Mouse (Mus musculus) intestine, embryonic 14.5 days (tissue): ENCODE measurements around the gene Smad6. TPM values are rescaled to one million over a fixed set of nuclear protein-coding genes. Genes with fewer than 3 reads are reported as not detected.

Source experiments
- ATAC-seq: fragments of 200-750 bp; cut with Nextera tagmentation; replicated peaks from 2 replicates; pipeline ENCODE4 v1.8.0; 2017; ENCODE audit warnings: low read depth, moderate number of reproducible peaks, moderate TSS enrichment, moderate library complexity; ENCODE audit not compliant: low FRiP score, low TSS enrichment
- DNase-seq: peaks from one replicate; pipeline ENCODE4 v3.0.0-alpha.2; 2018; ENCODE audit warnings: low spot score
- H3K27ac ChIP-seq: fragments of 300-500 bp; sonication (generic); 2 replicates; pipeline ENCODE4 v1.5.1; 2014; ENCODE audit warnings: low read depth, mild to moderate bottlenecking, control low read depth
- H3K27me3 ChIP-seq: fragments of 300-500 bp; sonication (generic); replicated peaks from 2 replicates; pipeline ENCODE4 v1.6.1; 2014; ENCODE audit warnings: low read length, control low read depth; ENCODE audit not compliant: control insufficient read depth, insufficient read depth
- H3K36me3 ChIP-seq: fragments of 300-500 bp; sonication (generic); 2 replicates; pipeline ENCODE4 v1.6.1; 2014; ENCODE audit warnings: low read length, control low read depth; ENCODE audit not compliant: control insufficient read depth, insufficient read depth
- H3K4me1 ChIP-seq: fragments of 300-500 bp; sonication (generic); replicated peaks from 2 replicates; pipeline ENCODE4 v1.6.1; 2014; ENCODE audit warnings: low read length, control low read depth, mixed read lengths; ENCODE audit not compliant: control insufficient read depth, insufficient read depth
- H3K4me2 ChIP-seq: fragments of 300-500 bp; sonication (generic); 2 replicates; pipeline ENCODE4 v1.6.1; 2014; ENCODE audit warnings: low read length
- H3K4me3 ChIP-seq: fragments of 300-500 bp; sonication (generic); 2 replicates; pipeline ENCODE4 v1.5.1; 2014; ENCODE audit warnings: low read depth, low read length, control low read depth, mixed read lengths
- H3K9ac ChIP-seq: fragments of 300-500 bp; sonication (generic); 2 replicates; pipeline ENCODE4 v1.6.1; 2014; ENCODE audit warnings: mild to moderate bottlenecking, low read length
- H3K9me3 ChIP-seq: fragments of 300-500 bp; sonication (generic); 2 replicates; pipeline ENCODE4 v1.6.1; 2016; ENCODE audit warnings: low read length, control low read depth; ENCODE audit not compliant: control insufficient read depth
- WGBS: fragments of 180-500 bp; shearing (Covaris S2); extraction: QIAGEN DNeasy Blood & Tissue Kit; methylation state at CpG from one replicate; pipeline ENCODE4 v1.1.7; 2014; 5-methylcytosine and 5-hydroxymethylcytosine counted together
- polyA plus RNA-seq: library from polyadenylated mRNA; unstranded; fragments of >200 nt; fragmentation: Nextera tagmentation; extraction: Ambion mirVana; gene quantifications from 2 replicates; pipeline ENCODE4 v1.2.1, GENCODE M21; 2014

Gene Smad6
- polyA plus RNA-seq, 1 experiment from 2014 or later = 9.3 TPM

DNA sequence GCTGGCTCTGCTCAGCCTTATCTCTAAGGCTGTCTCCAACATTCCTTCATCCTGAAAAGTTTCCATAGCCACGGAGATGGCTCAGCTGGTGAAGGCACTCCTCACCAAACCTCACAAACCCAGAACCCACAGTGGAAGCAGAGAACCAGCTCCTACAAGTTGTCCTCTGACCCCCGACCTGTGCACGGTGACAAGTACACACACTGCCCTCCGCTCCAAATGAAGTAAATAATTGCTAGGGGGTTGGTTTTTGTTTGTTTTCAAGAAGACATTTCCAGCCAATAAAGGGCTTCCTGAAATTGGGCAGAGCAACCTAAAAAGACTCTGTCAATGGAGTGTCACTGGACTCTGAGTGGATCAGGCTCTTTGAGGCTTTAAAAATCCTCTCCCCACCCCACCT lies 31.9 kb upstream of the Smad6 start:
- no peak for DNase-seq
- Histone ChIP-seq H3K4me2 (no peak overlapping the region), H3K27me3 (no peaks in the 10 kb centered on the region), H3K27ac (no peak overlapping the region), H3K36me3 (no peaks in the 10 kb centered on the region), H3K4me3 (no peak overlapping the region), H3K9ac (no peak overlapping the region), H3K9me3 (no peaks in the 10 kb centered on the region), H3K4me1 (peaks cover 23% of the 10 kb centered on the region)
- 24% methylated on average over 4 of the region's 4 CpGs for whole genome bisulfite sequencing
- no peak for ATAC-seq

GRCm38 (mm10) chr9:64051241-64051640 lies 29.4 kb upstream of the Smad6 start:
- no peak overlapping the region for H3K4me2 ChIP-seq
- DNase-seq (no peak), ATAC-seq (no peak)
- no peak overlapping the region for H3K9ac ChIP-seq
- 84% methylated on average over 2 of the region's 2 CpGs for WGBS
- H3K9me3 ChIP-seq = no peaks in the 10 kb centered on the region
- no peaks in the 10 kb centered on the region for H3K36me3 ChIP-seq
- no peaks in the 10 kb centered on the region for H3K27me3 ChIP-seq
- no peak overlapping the region for H3K27ac ChIP-seq
- H3K4me1 ChIP-seq = peaks cover 21% of the 10 kb centered on the region
- H3K4me3 ChIP-seq = no peak overlapping the region

DNA sequence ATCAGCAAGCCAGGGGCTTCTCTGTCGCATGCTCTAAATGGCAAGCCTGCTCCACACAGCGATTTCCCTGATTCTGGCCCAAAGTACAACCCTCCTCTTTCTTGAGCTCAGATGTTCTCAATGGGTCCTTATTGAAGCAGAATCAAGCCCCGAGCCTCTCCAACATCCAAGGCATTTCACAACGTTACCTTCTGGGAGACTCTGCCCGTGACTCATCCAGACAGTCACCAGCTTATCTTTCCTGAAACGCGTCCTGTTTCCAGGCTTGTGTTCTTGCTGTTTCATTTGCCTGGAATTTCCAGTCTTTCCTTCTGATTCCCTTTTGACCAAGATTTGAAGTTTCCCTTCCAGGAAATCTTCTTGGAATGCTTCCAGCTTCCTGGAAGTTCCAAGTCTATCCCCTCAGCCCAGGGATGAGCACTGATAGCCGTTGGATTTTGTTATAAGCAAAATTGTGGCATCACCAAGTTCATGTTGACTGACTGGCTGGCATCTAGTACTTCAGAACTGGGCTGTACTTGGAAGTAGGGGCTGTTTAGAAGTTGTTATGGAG lies 28.7 kb upstream of the Smad6 start:
- H3K27ac ChIP-seq = peak overlapping the region; percentile 82
- H3K27me3 ChIP-seq = no peaks in the 10 kb centered on the region
- peak overlapping the region; percentile 48; the same call in 1 of the 2 replicates for H3K9ac ChIP-seq
- peak overlapping the region; percentile 37; the same call in 1 of the 2 replicates for H3K4me3 ChIP-seq
- H3K36me3 ChIP-seq = no peaks in the 10 kb centered on the region
- H3K4me1 ChIP-seq = peaks cover 23% of the 10 kb centered on the region
- H3K4me2 ChIP-seq = peak overlapping the region; percentile 71
- 26% methylated on average over 8 of the region's 8 CpGs for WGBS
- H3K9me3 ChIP-seq = no peaks in the 10 kb centered on the region
- ATAC-seq (no peak), DNase-seq (no peak)

DNA sequence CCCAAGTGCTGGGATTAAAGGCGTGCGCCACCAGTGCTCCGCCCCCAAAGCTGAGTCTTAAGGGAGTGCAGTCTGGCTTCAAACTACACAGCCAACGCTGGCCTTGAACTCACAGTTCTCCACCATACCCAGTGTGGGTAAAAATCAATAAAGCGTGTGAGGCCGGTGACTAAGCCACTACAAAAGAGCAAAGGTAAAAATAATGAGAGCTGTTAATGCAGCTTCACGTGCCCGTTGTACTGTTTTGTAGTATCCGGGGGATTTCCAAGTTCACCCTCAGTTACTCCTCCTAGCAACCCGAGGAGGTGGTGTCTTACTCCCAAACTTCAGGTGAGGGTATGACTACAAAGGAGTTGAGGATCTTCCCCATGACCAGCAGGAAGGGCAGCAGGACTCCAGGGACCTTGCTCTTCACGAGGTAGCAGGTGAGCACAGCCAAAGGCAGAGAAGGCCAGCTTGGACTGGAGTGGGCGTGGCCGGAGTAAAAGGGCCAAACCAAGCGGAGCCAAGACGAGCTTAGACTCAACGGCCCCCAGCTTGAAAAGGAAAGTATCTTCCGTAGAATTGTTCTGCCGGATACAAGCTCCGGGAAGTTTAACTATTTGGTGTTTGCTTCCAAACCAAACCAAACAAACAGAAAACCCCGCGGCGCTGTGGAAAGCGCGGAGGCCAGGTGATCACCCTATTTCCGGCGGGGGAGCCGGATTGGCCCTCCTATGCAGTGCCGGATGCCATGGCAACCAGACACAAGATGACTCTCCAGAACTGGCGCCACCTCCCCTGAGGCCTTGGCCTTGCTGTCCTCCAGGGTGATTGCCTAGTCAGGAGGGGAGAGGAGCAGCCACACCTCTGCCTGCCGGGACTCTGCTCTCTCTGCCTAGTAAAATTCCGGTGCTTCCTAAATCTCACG lies 27.9 kb upstream of the Smad6 start:
- no peaks in the 10 kb centered on the region for H3K27me3 ChIP-seq
- peak overlapping the region; percentile 48 for H3K9ac ChIP-seq
- peak overlapping the region; percentile 71 for H3K4me2 ChIP-seq
- no peaks in the 10 kb centered on the region for H3K9me3 ChIP-seq
- peak; percentile 88 for ATAC-seq
- peak overlapping the region; percentile 37 for H3K4me3 ChIP-seq
- WGBS = 12% methylated on average over 32 of the region's 32 CpGs
- DNase-seq = peak; percentile 80
- peaks cover 32% of the 10 kb centered on the region for H3K4me1 ChIP-seq
- H3K27ac ChIP-seq = peak overlapping the region; percentile 82
- no peaks in the 10 kb centered on the region for H3K36me3 ChIP-seq

DNA sequence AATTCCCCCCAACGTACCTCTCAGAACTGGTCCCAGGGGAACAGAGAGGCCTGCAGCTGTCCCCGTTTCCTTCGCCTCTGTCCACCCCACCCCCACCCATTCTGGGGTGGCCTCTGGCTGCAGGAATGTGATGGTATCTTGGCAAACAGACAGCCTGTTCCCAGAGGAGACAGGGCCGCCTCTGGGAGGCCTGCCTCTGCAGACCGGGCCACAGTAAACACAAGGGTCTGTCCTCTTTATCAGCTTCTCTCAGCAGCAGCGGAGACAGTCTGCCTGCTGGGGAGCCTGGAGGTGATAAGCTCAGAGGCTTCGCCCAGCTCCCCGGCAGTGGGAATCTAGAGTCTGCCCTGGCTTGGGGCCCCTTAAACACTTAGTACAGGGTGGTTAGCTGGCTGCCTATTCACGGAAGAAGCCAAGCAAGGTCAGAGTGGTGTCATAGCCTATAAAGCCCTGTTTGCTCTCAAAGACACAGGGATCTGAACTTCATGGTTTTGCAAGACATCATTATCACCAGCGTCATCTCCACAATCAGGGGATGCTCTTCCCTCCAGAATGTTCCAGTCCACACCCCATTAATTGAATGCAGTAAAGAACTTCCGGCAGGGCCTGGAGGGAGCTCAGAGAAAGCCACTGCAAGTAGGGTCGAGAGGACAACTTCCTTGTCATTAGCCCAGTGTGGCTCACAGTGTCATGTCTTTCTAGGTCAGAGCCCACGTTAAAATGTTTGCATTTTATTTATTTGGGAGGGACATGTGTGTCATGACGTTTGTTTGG lies 23.4 kb upstream of the Smad6 start:
- Histone ChIP-seq H3K4me3 (no peak overlapping the region), H3K27ac (peak overlapping the region; percentile 88), H3K4me2 (peak overlapping the region; percentile 23), H3K9me3 (no peaks in the 10 kb centered on the region), H3K27me3 (no peaks in the 10 kb centered on the region), H3K9ac (0 out of 2 replicates have a peak overlapping the region, but pooled peaks have one; percentile 16), H3K36me3 (no peaks in the 10 kb centered on the region), H3K4me1 (peaks cover 34% of the 10 kb centered on the region)
- DNase-seq (peak; percentile 76), ATAC-seq (peak; percentile 66)
- WGBS = 7% methylated on average over 14 of the region's 14 CpGs

DNA sequence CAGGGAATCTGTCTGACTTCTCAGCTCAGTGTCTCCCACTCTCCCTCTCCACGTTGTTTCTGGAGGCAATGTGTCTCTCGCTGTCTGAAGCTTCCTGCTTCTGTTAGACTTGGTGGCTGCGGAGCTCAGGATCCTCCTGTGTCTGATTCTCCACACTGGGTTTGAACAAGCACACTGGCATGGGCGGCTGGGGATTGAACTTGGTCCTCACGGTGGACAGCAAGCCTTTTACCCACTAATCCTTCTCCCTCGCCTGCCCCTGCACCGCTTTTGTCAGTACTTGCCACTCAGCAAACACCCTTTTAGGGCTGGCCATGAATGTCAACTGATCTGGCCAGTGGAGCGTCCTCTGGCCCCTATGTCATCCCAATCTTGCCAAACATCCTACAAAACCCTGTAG lies 22.5 kb upstream of the Smad6 start:
- Histone ChIP-seq H3K4me1 (peaks cover 25% of the 10 kb centered on the region), H3K4me2 (no peak overlapping the region), H3K27ac (peak overlapping the region; percentile 88), H3K9ac (no peak overlapping the region), H3K36me3 (no peaks in the 10 kb centered on the region), H3K4me3 (no peak overlapping the region), H3K9me3 (no peaks in the 10 kb centered on the region), H3K27me3 (no peaks in the 10 kb centered on the region)
- 60% methylated on average over 8 of the region's 8 CpGs for WGBS
- no peak for ATAC-seq
- DNase-seq = no peak

- DNase-seq (no peak), ATAC-seq (no peak)
- Histone ChIP-seq H3K9ac (no peak overlapping the region), H3K36me3 (no peaks in the 10 kb centered on the region), H3K9me3 (no peaks in the 10 kb centered on the region), H3K4me1 (peaks cover 18% of the 10 kb centered on the region), H3K4me2 (no peak overlapping the region), H3K27ac (no peak overlapping the region), H3K4me3 (no peak overlapping the region), H3K27me3 (no peaks in the 10 kb centered on the region)
- 80% methylated on average over 4 of the region's 4 CpGs for WGBS
These were observed 21.1 kb upstream of the Smad6 start for GRCm38 (mm10) chr9:64042911-64043310.

DNA sequence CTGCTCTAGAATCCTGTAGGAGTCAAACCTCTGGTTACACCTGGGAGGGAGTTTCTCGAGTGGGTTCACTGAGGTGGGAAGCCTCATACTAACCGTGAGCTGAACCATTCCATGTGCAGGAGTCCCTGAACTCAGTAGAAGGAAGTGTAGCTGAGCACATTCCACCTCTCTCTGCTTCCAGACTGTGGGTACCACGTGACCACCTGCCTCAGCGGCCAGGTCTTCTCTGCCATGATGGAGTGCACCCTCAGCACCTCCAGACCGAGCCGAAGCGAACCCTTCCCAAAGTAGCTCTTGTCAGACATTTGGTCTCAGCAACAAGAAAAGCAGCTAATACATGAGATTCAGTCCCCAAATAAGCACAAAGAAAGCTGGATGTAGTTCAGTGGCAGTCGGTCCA lies 20.4 kb upstream of the Smad6 start:
- Histone ChIP-seq H3K27me3 (no peaks in the 10 kb centered on the region), H3K4me3 (no peak overlapping the region), H3K4me1 (peaks cover 18% of the 10 kb centered on the region), H3K27ac (no peak overlapping the region), H3K36me3 (no peaks in the 10 kb centered on the region), H3K4me2 (no peak overlapping the region), H3K9me3 (no peaks in the 10 kb centered on the region), H3K9ac (no peak overlapping the region)
- WGBS = 83% methylated on average over 8 of the region's 8 CpGs
- DNase-seq = no peak
- ATAC-seq = no peak
